Mouse (Mus musculus) cortical plate, adult 2 months (tissue): ENCODE data around the gene Gpr149.

Experiments
- CTCF ChIP-seq: fragments of 200-500 bp; IDR thresholded peaks from 2 replicates; pipeline ENCODE4 v1.5.1; 2011; ENCODE audit warnings: mild to moderate bottlenecking, control low read depth, low read length; ENCODE audit not compliant: insufficient read depth; ENCODE audit errors: extremely low read depth
- POLR2A ChIP-seq: fragments of 200-500 bp; IDR thresholded peaks from 2 replicates; pipeline ENCODE4 v1.6.1; 2011; ENCODE audit warnings: mild to moderate bottlenecking, low read length, control low read depth; ENCODE audit not compliant: insufficient read depth; ENCODE audit errors: extremely low read depth

DNA sequence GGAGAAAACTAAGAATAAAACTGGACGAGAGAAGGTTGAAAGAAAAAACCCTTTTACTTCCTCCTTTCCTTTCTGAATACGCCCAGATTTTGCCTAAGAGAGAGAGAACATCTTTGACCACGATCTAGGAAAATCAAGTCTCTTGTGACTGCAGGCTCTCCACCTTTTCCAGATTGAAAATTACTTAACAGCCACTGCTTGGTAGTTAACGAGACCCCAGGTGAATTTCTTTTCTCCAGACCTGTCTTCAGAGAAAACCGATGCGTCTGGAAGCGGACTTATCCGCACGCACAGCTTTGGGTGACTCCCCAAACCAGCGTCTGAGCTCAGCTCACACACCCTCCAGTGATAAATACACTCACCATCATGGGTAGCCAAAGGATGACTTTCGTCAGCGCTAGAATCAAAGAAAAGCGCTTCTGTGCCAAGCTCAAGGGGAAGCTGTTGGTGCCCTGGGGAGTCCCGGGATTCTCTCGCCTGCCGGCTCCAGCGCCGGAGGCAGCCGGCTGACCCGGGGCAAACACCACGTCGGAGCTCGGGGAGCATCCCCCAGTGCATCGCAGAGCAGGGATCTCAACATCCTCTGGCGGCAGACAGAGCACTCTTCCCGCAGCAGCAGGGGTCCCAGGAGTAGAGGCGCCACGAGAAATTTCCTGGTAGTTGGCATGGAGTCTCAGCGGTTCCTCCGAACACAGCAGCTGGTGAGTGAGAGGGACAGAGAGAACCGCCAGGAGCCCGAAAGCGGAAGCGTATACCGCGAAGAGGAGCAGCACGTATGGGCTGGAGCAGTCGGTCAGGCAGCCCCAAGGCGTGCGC is 1.5 kb downstream of the Gpr149 start:
- TF ChIP-seq CTCF = no peak
- TF ChIP-seq POLR2A = no peak
